Mouse (Mus musculus) gastrocnemius, adult 18-20 months (tissue): ENCODE results near the gene Itpr3. TPM values are rescaled to one million over a fixed set of nuclear protein-coding genes. Genes with fewer than 3 reads are reported as not detected.
A peak's percentile ranks its signal among the peaks of the same experiment; 100 is the strongest.

Source experiments
- DNase-seq: peaks from one replicate; pipeline ENCODE4 v3.0.0; 2021; ENCODE audit warnings: low spot score
- total RNA-seq, 2 experiments: library from RNA; stranded (reverse); gene quantifications; 2 replicates each; pipeline ENCODE4 v1.2.3; 2021

Gene Itpr3
- total RNA-seq, 2 experiments from 2014 or later, result 1.4 to 2.2 TPM

- no peak for DNase-seq
These were observed 61.8 kb downstream of the Itpr3 start for GRCm38 (mm10) chr17:27118676-27119539.

DNA sequence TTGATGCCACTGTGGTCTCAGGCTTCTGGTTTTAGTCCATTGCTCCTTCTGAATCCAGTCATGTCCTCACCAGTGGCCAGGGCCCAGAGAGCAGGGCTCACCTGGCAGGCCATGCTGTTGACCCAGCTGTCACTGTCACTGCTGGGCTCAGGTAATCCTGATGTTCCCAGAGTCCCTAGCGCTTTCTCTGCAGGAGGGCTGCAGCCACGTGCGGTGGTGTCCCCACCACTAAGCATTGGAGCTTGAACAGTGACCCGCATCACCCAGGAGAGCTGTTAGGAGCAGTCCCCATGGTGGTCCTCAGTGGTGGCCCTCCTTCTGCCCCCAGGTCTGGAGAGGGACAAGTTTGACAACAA lies 62.4 kb downstream of the Itpr3 start:
- DNase-seq, result no peak

- DNase-seq, result no peak
These were observed 62.9 kb downstream of the Itpr3 start for GRCm38 (mm10) chr17:27119954-27120353.

- peak; percentile 80 for DNase-seq
These were observed 63.5 kb downstream of the Itpr3 start for GRCm38 (mm10) chr17:27120561-27121024.

DNA sequence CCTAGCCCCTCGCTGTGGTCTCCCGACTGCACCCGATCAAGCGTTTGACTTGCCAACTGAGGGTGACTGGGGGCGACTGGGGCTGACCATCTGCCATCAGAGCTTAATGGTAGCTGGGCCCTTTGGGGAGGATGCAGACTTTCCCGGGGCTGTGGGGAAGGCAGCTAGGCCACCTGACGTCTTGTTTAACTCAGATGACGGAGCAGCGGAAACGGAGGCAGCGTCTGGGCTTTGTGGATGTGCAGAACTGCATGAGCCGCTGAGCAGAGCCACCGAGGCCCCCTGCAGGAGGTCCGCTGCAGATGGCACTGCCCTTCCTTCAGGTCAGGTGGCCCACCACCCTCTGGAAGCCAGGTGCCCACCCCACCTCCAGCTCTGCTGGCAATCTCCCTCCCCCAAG lies 64.2 kb downstream of the Itpr3 start:
- DNase-seq, result no peak

DNA sequence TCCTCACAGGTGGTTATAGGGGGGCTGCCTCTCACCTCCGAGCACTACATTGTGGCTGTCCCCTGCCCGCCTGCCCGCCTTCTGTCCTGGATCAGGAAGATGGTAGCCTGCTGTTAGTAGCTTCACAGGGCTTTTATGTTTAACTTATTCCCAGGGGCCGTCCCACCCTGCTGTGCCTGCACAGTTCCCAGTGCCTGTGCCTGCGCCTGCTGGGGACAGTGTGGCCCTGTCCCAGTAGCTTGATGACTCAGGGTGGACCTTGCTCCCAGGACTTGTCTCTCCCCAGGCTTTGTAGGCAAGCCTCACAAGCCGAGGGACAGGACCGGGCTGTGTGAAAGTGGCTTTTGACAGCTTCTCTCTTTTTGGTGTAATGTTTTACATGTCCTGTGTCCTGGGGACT lies 64.7 kb downstream of the Itpr3 start:
- DNase-seq, result no peak

DNA sequence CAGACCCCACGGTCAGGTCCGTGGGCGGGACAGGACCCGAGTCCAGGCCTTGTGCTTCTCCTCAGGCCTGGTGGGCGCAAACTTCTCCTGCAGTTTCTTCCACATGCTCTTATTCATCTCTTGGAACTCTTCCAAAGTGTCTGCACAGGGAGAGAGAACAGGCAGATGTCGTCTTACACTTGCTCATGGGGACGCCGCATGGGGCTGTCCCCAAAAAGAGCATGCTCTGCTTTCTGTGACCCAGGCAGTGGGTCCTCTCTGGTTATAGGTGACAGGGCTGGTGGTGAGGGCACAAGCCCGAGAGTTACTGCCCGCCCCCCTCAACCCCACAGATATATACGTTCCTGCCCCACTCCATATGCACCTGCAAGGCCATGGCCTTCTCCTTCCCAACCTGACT lies 65.6 kb downstream of the Itpr3 start:
- DNase-seq, result no peak

- no peak for DNase-seq
These were observed 66.0 kb downstream of the Itpr3 start for GRCm38 (mm10) chr17:27123103-27123502.

- DNase-seq, result no peak
These were observed 66.8 kb downstream of the Itpr3 start for GRCm38 (mm10) chr17:27123813-27124375.

DNA sequence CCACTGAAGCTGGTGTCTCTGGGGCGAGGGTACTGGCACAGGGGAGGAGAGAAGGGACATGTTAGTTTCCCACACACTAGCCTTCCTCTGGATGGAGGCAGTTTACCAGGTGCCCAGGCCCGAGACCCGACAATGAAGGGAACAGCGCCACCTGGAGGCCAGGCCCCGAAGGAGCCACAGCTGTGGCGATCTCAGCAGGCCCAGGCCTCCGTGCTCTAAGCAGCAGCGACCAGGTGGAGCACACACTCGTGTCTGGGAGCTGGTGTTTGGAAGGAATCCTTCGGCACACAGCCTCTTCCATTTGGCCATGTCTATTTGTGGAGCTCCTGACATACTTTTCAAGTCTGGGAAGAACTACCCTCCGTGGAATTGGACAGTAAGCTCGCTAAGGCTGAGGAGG lies 68.1 kb downstream of the Itpr3 start:
- DNase-seq, result peak; percentile 78

DNA sequence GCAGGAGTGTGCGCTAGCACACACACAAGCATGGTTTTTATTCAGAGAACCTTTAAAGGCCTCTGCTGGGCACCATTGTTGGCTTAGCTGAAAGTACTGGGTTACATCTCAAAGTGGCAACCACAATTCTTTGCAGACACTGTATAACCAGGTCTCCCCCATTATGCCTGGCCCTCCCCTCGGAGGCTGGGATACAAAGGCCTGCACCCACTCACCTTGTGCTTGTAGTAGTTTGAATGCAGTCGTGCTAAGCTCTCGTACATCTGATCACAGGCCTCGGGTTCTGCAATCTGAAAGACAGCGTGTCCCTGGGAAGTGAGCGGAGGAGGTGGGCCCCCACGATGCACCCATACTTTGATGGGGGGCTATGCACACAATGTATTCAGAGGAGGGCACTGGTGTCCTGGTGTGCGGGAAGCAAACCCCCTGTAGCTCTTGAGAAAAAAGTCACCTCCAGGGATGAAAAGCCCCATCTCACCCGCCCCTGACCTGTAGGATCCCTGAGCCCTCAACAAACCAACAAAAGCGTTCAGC lies 68.6 kb downstream of the Itpr3 start:
- DNase-seq, result no peak

GRCm38 (mm10) chr17:27126974-27127373 lies 69.9 kb downstream of the Itpr3 start:
- no peak for DNase-seq

- DNase-seq, result no peak
These were observed 71.1 kb downstream of the Itpr3 start for GRCm38 (mm10) chr17:27128189-27128588.

DNA sequence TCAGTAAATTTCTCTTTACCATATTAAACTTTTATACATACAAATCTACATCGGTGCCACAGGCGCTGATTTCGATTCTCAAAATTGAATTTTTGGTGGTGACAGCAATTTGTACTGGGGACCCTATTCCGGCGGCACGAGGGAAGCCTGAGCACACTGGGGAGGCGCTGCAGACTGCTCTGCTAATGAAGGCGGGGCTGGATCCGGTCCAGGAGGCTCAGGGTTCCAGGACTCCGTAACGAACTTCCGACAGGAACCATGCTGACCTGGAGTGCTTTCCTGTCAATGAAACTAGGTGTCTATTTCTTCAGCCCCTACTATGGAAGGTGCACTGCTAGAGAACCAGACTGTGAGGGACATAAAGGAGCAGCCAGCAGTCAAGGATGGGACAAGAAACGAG lies 72.2 kb downstream of the Itpr3 start:
- DNase-seq, result no peak

DNA sequence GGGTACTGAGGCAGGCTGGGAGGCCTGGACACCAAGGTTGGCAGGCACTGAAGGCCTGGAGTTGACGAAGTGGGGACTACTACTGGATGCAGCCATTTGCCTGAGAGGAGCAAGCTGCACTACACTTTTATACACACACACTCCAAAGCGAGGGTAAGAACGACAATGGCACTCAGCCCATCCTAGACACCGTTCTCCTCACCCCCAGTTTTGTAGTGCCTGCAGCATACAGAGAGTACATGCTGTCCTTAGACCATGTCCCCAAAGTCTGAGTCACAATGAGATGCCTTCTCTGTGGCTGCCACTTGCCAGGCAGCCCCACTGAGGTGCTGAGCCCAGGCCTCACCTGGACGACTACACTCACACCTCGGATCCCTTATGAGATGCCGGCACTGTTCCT lies 72.7 kb downstream of the Itpr3 start:
- no peak for DNase-seq

GRCm38 (mm10) chr17:27130246-27130645 lies 73.1 kb downstream of the Itpr3 start:
- DNase-seq, result no peak

- no peak for DNase-seq
These were observed 74.1 kb downstream of the Itpr3 start for GRCm38 (mm10) chr17:27131240-27131665.

- no peak for DNase-seq
These were observed 75.1 kb downstream of the Itpr3 start for GRCm38 (mm10) chr17:27132238-27132637.

- DNase-seq, result peak; percentile 98
These were observed 76.5 kb downstream of the Itpr3 start, which contains the start of gene Uqcc2 for GRCm38 (mm10) chr17:27133551-27134141. Uqcc2 (minus strand) TSS chr17:27133916.

GRCm38 (mm10) chr17:27134187-27134586 lies 77.1 kb downstream of the Itpr3 start:
- DNase-seq, result no peak

GRCm38 (mm10) chr17:27134715-27135114 lies 77.6 kb downstream of the Itpr3 start:
- no peak for DNase-seq

DNA sequence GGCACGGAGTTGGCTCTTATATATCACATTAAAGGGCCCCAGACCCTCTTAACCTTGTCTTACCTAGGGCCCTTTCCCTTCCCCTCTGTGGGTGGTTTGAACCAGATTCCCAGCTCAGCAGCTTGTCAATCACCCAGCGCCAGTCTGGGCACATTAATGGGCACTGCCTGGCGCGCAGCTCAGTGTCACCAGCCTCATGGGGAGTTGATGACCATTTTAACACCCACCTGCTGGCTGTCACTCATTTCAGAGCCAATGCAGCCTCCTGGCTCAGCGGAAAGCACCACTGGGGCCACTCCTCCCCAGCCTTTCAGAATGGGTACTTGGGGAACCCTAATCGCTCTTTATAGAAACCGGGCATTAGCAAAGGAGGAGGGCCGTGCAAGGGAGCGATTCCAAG lies 81.3 kb downstream of the Itpr3 start:
- DNase-seq, result peak; percentile 87
